Mouse (Mus musculus) CD4-positive, CD25-positive, alpha-beta regulatory T cell, adult 9 weeks (primary cell): Measurements from ENCODE around the gene Cdh5. TPM values are rescaled to one million over a fixed set of nuclear protein-coding genes. Genes with fewer than 3 reads are reported as not detected.

Experiments used
- polyA plus RNA-seq: library from polyadenylated mRNA; unstranded; fragments of 100-300 nt; shearing (Covaris generic); gene quantifications from one replicate; pipeline ENCODE4 v1.2.1, GENCODE M21; 2017

Gene Cdh5
- not detected for polyA plus RNA-seq

DNA sequence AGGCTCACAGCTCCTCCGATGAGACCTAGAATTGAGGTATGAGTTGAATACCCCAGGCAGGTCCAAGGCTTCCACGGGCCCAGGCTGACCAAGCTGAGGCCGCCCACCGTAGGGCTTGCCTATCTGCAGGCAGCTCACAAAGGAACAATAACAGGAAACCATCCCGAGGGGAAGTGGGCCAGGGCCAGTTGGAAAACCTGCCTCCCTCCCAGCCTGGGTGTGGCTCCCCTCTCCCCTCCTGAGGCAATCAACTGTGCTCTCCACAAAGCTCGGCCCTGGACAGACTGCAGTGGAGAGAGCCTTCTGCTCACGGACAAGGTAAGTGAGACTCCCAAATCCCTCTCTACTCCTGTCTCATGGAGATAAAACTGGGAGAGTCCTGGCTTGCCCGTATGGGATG is at the start of gene Cdh5:
Cdh5 (plus strand) TSS at position 211 of the 400 bp plus-strand sequence.

DNA sequence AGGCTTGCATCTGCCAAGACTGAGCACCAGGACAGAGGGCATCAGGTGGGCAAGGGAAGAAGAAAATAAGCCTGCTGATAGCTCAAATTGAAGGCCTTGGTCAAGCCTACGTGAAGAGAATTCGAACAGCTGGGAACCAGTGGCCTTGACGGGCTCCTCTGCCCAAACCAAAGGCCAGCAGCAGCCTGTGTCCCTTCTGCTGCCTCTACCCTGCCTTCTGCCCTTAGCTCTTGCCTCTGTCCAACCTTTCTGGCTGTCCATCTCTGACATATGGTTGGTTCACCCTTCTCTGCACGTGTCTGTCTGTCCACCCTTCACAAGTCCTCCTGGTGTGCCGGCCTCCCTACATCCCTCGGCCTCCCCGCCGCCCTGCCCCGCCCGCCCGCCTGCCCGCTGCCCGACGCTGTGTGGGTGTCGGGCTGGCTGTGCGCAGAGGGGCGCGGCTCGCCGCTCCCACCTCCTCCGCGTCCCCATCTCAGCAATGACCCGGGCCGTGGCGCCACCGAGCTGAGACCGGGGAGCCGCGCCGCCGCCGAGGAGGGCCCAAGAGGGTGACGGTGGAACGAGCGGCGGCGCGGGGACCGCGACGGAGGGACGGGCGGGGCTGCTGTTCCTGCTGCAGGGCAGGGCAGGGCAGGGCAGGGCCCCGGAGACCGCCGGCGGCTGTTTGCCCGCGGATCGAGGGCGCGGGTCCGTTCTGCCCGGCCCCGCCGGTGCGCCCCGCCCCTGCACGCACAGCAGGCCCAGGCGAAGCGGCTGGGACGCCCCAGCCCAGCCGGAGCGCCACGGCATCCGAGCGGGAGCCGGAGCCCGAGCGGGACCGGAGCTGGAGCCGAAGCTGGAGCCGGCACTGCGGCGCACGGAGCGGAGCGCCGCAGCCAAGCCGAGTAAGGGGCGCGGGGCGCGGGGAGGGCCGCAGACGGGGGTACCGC is 69.0 kb downstream of the Cdh5 start, which contains the start of gene Bean1:
Bean1 (plus strand) TSS at position 325 of the 932 bp plus-strand sequence.

Other genes with a start within 250 kb of the Cdh5 start
- not detected for gene Bean1, start 68.8 kb downstream of the Cdh5 start, polyA plus RNA-seq
- gene Tk2, start 146.9 kb downstream of the Cdh5 start, polyA plus RNA-seq = 74.6 TPM
- gene Cklf, start 149.2 kb downstream of the Cdh5 start, polyA plus RNA-seq = 138 TPM
- gene Cmtm2a, start 191.6 kb downstream of the Cdh5 start, polyA plus RNA-seq = not detected
- not detected for gene Gm45711, start 208.5 kb downstream of the Cdh5 start, polyA plus RNA-seq
- not detected for gene Cmtm1, start 208.5 kb downstream of the Cdh5 start, polyA plus RNA-seq
- not detected for gene Gm11020, start 219.9 kb downstream of the Cdh5 start, polyA plus RNA-seq
- gene Cmtm2b, start 220.6 kb downstream of the Cdh5 start, polyA plus RNA-seq = not detected
- 29.7 TPM for gene Cmtm3, start 237.8 kb downstream of the Cdh5 start, polyA plus RNA-seq